Mouse (Mus musculus) midbrain, embryonic 11.5 days (tissue): ENCODE measurements around the gene Tapt1. TPM values are rescaled to one million over a fixed set of nuclear protein-coding genes. Genes with fewer than 3 reads are reported as not detected.
"Not testable (repeated sequence)": the region's sequence is repeated elsewhere in the genome, so short reads cannot be mapped to it uniquely, and the experiment has no call there.

ENCODE experiments used
- ATAC-seq: fragments of 200-750 bp; cut with Nextera tagmentation; 2 replicates; pipeline ENCODE4 v1.8.0; 2017; ENCODE audit warnings: moderate TSS enrichment, moderate library complexity; ENCODE audit not compliant: low FRiP score
- DNase-seq: peaks from one replicate; pipeline ENCODE4 v3.0.0; 2015; ENCODE audit warnings: low spot score; ENCODE audit errors: missing footprints
- H3K27ac ChIP-seq: fragments of 300-500 bp; sonication (generic); 2 replicates; pipeline ENCODE4 v1.5.1; 2014; ENCODE audit warnings: low read depth, low read length
- H3K27me3 ChIP-seq: fragments of 300-500 bp; sonication (generic); 2 replicates; pipeline ENCODE4 v1.6.1; 2014; ENCODE audit warnings: mild to moderate bottlenecking, low read length, moderate library complexity, mixed read lengths; ENCODE audit not compliant: control insufficient read depth, insufficient read depth
- H3K36me3 ChIP-seq: fragments of 300-500 bp; sonication (generic); 2 replicates; pipeline ENCODE4 v1.6.1; 2014; ENCODE audit warnings: mild to moderate bottlenecking, low read length, moderate library complexity, mixed read lengths; ENCODE audit not compliant: control insufficient read depth, insufficient read depth
- H3K4me1 ChIP-seq: fragments of 300-500 bp; sonication (generic); 2 replicates; pipeline ENCODE4 v1.6.1; 2014; ENCODE audit warnings: low read length; ENCODE audit not compliant: control insufficient read depth, insufficient read depth
- H3K4me2 ChIP-seq: fragments of 300-500 bp; sonication (generic); 2 replicates; pipeline ENCODE4 v1.6.1; 2014; ENCODE audit warnings: mild to moderate bottlenecking, moderate library complexity
- H3K4me3 ChIP-seq: fragments of 300-500 bp; sonication (generic); 2 replicates; pipeline ENCODE4 v1.5.1; 2014; ENCODE audit warnings: low read depth, low read length
- H3K9ac ChIP-seq: fragments of 300-500 bp; sonication (generic); 2 replicates; pipeline ENCODE4 v1.6.1; 2014; ENCODE audit warnings: low read length
- H3K9me3 ChIP-seq: fragments of 300-500 bp; sonication (generic); 2 replicates; pipeline ENCODE4 v1.6.1; 2016; ENCODE audit warnings: low read length; ENCODE audit not compliant: control insufficient read depth
- WGBS: fragments of 180-500 bp; shearing (Covaris S2); extraction: QIAGEN DNeasy Blood & Tissue Kit; methylation state at CpG from one replicate; pipeline ENCODE4 v1.1.7; 2014; 5-methylcytosine and 5-hydroxymethylcytosine counted together
- polyA plus RNA-seq: library from polyadenylated mRNA; unstranded; fragments of >200 nt; fragmentation: Nextera tagmentation; extraction: Ambion mirVana; gene quantifications from 2 replicates; pipeline ENCODE4 v1.2.1, GENCODE M21; 2014

Tapt1 gene
- polyA plus RNA-seq, result 27.8 and 30.3 TPM in 2 replicates

DNA sequence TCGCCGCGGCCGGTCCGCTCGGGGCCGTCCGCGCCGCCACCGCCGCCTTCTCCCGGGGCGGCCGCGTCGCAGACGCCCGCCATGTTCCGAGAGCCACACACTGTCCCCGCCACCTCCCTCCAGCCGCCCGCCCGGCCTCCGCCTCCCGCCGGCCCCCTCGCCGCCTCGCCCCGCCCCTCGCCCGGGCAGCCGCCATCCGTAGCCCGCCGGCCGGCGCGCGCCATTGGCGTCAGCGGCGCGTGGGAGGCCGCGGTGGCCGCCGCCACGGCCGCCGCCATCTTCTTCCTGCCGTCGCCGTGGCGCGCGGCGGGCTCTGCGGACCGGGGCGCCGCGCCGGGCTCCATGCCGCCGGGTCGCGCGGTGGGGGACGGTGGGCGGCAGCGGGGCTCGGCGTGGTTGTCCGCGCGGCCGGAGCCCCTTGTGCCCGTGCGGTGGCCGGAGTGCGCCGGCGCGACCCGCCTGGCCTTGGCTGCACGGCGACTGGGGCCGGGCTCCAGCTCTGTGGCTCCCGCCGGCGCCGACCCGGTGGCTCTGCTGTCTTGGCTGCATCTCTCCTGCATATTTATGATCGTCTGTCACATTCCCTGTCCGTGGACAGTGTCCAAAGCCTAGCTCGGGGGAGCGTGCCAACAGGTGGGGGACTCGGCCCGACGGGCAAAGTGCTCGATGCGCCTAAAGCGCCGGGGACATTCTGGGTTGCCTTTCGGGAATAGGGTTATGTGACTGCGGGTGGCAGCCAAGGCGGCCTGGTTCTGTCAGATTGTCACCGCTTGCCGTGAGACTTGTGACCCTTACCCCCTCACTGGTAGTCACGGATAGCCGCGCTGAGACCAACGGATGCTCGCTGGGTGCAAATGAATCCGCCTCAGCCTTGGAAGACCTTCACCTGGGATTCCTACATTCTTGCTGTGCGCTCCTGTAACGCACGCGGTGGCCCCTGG is at the start of gene Tapt1:
Tapt1 (minus strand) TSS at position 106 of the 941 bp plus-strand sequence.
- peak within 1 kb of the TSS; percentile 83 for H3K27ac ChIP-seq
- no peaks in the 10 kb centered on the region for H3K27me3 ChIP-seq
- peak within 1 kb of the TSS; percentile 75 for H3K4me2 ChIP-seq
- no peaks in the 10 kb centered on the region for H3K36me3 ChIP-seq
- DNase-seq, result peak; percentile 98
- ATAC-seq, result peak; percentile 96
- peak within 1 kb of the TSS; percentile 96 for H3K9ac ChIP-seq
- H3K4me1 ChIP-seq, result peaks cover 25% of the 10 kb centered on the region
- no peaks in the 10 kb centered on the region for H3K9me3 ChIP-seq
- H3K4me3 ChIP-seq, result peak within 1 kb of the TSS; percentile 89
- under 1% methylated on average over 113 of the region's 121 CpGs for WGBS

DNA sequence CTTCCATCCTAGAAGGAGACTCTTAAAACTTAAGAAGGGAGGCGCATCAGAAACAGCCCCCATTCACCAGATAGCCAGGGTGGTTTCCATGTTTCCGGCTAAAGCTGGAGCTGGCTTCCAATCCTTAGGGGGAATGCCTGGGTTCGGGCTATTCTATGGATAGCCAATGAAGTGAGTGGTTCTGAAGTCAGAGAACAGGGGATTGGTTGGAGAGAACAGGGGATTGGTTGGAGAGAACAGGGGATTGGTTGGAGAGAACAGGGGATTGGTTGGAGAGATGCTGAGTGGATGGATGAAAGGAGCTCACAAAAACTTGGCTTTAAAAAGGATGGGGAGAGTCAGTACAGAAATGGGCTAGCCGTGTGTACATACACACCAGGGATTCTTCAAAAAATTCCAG is 45.1 kb upstream of the Tapt1 start:
- H3K36me3 ChIP-seq, result no peaks in the 10 kb centered on the region
- H3K9ac ChIP-seq, result no peak overlapping the region
- no peak overlapping the region for H3K4me2 ChIP-seq
- H3K4me3 ChIP-seq, result no peak overlapping the region
- no peaks in the 10 kb centered on the region for H3K4me1 ChIP-seq
- no peaks in the 10 kb centered on the region for H3K27me3 ChIP-seq
- DNase-seq (no peak), ATAC-seq (no peak)
- no peaks in the 10 kb centered on the region for H3K9me3 ChIP-seq
- WGBS, result 83% methylated on average over 4 of the region's 4 CpGs
- no peak overlapping the region for H3K27ac ChIP-seq

DNA sequence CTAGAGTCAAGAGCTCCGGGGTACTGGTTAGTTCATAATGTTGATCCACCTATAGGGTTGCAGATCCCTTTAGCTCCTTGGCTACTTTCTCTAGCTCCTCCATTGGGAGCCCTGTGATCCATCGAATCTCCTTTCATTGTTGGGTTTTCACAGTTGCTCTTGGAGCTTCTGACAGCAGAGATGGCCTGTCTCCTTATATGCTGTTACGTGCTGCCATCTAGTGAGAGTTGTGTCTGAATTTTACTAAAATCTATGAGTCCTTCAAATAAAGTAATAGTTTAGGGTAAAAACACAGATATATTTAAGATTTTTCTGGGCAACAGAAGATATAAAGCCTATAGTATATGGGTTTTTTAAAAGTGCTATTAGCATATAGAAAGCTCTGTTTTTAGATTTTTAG is 42.1 kb upstream of the Tapt1 start:
- ATAC-seq, H3K36me3 ChIP-seq, H3K4me1 ChIP-seq, H3K9me3 ChIP-seq, H3K4me2 ChIP-seq, H3K27me3 ChIP-seq, DNase-seq, H3K9ac ChIP-seq, H3K27ac ChIP-seq, H3K4me3 ChIP-seq: not testable (repeated sequence)
- WGBS, result 54% methylated on average over 2 of the region's 3 CpGs

DNA sequence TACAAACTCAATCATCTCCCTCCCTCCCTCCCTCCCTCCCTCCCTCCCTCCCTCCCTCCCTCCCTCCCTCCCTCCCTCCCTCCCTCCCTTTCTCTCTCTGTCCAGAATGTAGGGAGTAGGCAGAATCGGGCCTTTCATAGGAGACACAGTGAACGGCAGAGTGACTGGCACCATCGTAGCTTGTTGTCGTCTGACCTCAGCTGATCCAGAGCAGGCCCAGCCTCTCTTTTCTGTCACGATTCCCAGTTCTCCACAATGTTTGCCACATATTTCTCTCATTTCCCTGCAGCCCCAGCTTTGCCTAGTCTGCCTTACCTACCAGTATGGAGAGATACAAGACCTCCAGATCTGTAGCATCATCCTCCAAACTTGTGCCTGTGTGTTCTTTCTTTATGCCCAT is 35.3 kb upstream of the Tapt1 start:
- Histone ChIP-seq H3K27ac (no peak overlapping the region), H3K36me3 (no peaks in the 10 kb centered on the region), H3K9ac (no peak overlapping the region), H3K27me3 (no peaks in the 10 kb centered on the region), H3K4me3 (no peak overlapping the region), H3K9me3 (no peaks in the 10 kb centered on the region), H3K4me1 (no peaks in the 10 kb centered on the region), H3K4me2 (no peak overlapping the region)
- ATAC-seq, result no peak
- no peak for DNase-seq
- WGBS, result 98% methylated on average over 4 of the region's 5 CpGs

GRCm38 (mm10) chr5:44261172-44261571 is 34.7 kb upstream of the Tapt1 start:
- H3K4me2 ChIP-seq, result no peak overlapping the region
- no peaks in the 10 kb centered on the region for H3K9me3 ChIP-seq
- H3K27ac ChIP-seq, result no peak overlapping the region
- H3K4me1 ChIP-seq, result no peaks in the 10 kb centered on the region
- no peak for ATAC-seq
- no peak overlapping the region for H3K4me3 ChIP-seq
- no peaks in the 10 kb centered on the region for H3K36me3 ChIP-seq
- H3K9ac ChIP-seq, result no peak overlapping the region
- WGBS, result 83% methylated on average over 3 of the region's 3 CpGs
- no peak for DNase-seq
- no peaks in the 10 kb centered on the region for H3K27me3 ChIP-seq

GRCm38 (mm10) chr5:44259678-44260077 is 33.3 kb upstream of the Tapt1 start:
- 73% methylated on average over 3 of the region's 3 CpGs for WGBS
- Histone ChIP-seq H3K27ac (no peak overlapping the region), H3K36me3 (no peaks in the 10 kb centered on the region), H3K4me1 (no peaks in the 10 kb centered on the region), H3K9me3 (no peaks in the 10 kb centered on the region), H3K27me3 (no peaks in the 10 kb centered on the region), H3K4me2 (no peak overlapping the region), H3K9ac (no peak overlapping the region), H3K4me3 (no peak overlapping the region)
- ATAC-seq, result no peak
- DNase-seq, result no peak

GRCm38 (mm10) chr5:44258163-44258562 is 31.7 kb upstream of the Tapt1 start:
- no peak overlapping the region for H3K9ac ChIP-seq
- no peak overlapping the region for H3K4me2 ChIP-seq
- H3K4me3 ChIP-seq, result no peak overlapping the region
- DNase-seq, result no peak
- no peak overlapping the region for H3K27ac ChIP-seq
- WGBS, result 50% methylated on average over 1 of the region's 1 CpGs
- H3K4me1 ChIP-seq, result no peaks in the 10 kb centered on the region
- no peak for ATAC-seq
- no peaks in the 10 kb centered on the region for H3K9me3 ChIP-seq
- H3K27me3 ChIP-seq, result no peaks in the 10 kb centered on the region
- H3K36me3 ChIP-seq, result no peaks in the 10 kb centered on the region

GRCm38 (mm10) chr5:44257401-44257800 is 31.0 kb upstream of the Tapt1 start:
- DNase-seq (no peak), ATAC-seq (no peak)
- no peak overlapping the region for H3K9ac ChIP-seq
- no peaks in the 10 kb centered on the region for H3K4me1 ChIP-seq
- H3K36me3 ChIP-seq, result no peaks in the 10 kb centered on the region
- no peaks in the 10 kb centered on the region for H3K9me3 ChIP-seq
- no peaks in the 10 kb centered on the region for H3K27me3 ChIP-seq
- H3K4me3 ChIP-seq, result no peak overlapping the region
- H3K27ac ChIP-seq, result no peak overlapping the region
- WGBS, result 83% methylated on average over 4 of the region's 4 CpGs
- no peak overlapping the region for H3K4me2 ChIP-seq

GRCm38 (mm10) chr5:44256512-44256911 is 30.1 kb upstream of the Tapt1 start:
- Histone ChIP-seq H3K27me3 (no peaks in the 10 kb centered on the region), H3K9ac (no peak overlapping the region), H3K4me2 (no peak overlapping the region), H3K36me3 (no peaks in the 10 kb centered on the region), H3K27ac (no peak overlapping the region), H3K4me3 (no peak overlapping the region), H3K4me1 (no peaks in the 10 kb centered on the region), H3K9me3 (no peaks in the 10 kb centered on the region)
- WGBS, result 87% methylated on average over 3 of the region's 3 CpGs
- ATAC-seq, result no peak
- DNase-seq, result no peak
